In the genomic region with DNA sequence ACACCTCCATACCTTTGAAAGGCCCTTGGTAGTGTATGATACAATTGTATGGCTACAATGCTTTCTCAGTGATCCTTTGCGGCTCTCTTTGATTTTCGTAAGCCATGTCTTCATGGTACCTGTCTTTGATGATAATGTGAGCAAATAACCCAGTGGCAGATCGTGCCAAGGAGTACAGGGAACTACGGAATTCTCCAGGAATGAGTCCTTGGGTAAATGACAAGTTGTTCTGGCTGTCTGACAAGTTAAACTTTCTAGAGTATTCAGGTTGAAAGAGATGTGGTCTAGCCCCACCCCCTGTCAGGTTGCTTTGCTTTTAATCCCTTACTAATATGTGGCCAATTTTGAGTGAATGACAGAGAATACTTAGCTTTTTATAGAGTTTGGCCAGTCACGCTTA, we compare ENCODE assay signal across 8 mouse cellular contexts. TPM values are rescaled to one million over a fixed set of nuclear protein-coding genes. Genes with fewer than 3 reads are reported as not detected.
DNase-seq lines count a peak whose midpoint lies in the region; ATAC-seq and TF ChIP-seq lines count a peak whose summit lies in the region.

No protein-coding gene starts in this region.

- H3ac ChIP-seq in C2C12 (ENCODE audit: control insufficient read depth, insufficient read length, low read depth), result no peak overlapping the region

- no peaks in the 10 kb centered on the region for H3K9me3 ChIP-seq in hindbrain, embryonic 13.5 days
- no peaks in the 10 kb centered on the region for H3K9me3 ChIP-seq in lung, embryonic 14.5 days (ENCODE audit: low read depth, low read length)

- ATAC-seq in hindbrain, embryonic 13.5 days (ENCODE audit: low FRiP score), result no peak
- no peak for ATAC-seq in lung, embryonic 14.5 days (ENCODE audit: insufficient read depth)

- peaks cover 42% of the 10 kb centered on the region for H3K79me2 ChIP-seq in C2C12 (ENCODE audit: control insufficient read depth, insufficient read depth)

- no peaks in the 10 kb centered on the region for H3K36me3 ChIP-seq in C2C12 (ENCODE audit: control insufficient read depth, insufficient read depth)
- H3K36me3 ChIP-seq in hindbrain, embryonic 13.5 days, result no peaks in the 10 kb centered on the region
- no peaks in the 10 kb centered on the region for H3K36me3 ChIP-seq in lung, embryonic 14.5 days (ENCODE audit: insufficient read depth)

- peak overlapping the region; percentile 66 for H3K4me2 ChIP-seq in hindbrain, embryonic 13.5 days
- H3K4me2 ChIP-seq in lung, embryonic 14.5 days, result peak overlapping the region; percentile 76

- H3K9ac ChIP-seq in hindbrain, embryonic 13.5 days, result peak overlapping the region; percentile 83
- peak overlapping the region; percentile 75; the same call in 1 of the 2 replicates for H3K9ac ChIP-seq in lung, embryonic 14.5 days

- no peaks in the 10 kb centered on the region for H3K27me3 ChIP-seq in C2C12 (ENCODE audit: control insufficient read depth, insufficient read depth, insufficient read length)
- no peaks in the 10 kb centered on the region for H3K27me3 ChIP-seq in hindbrain, embryonic 13.5 days
- H3K27me3 ChIP-seq in lung, embryonic 14.5 days (ENCODE audit: insufficient read depth, low read length), result no peaks in the 10 kb centered on the region

- peaks cover 23% of the 10 kb centered on the region for H3K79me3 ChIP-seq in C2C12 (ENCODE audit: low read depth)

- H3K4me1 ChIP-seq in hindbrain, embryonic 13.5 days (replicated peaks), result peaks cover 20% of the 10 kb centered on the region
- peaks cover 7% of the 10 kb centered on the region; the same call in 1 of the 2 replicates for H3K4me1 ChIP-seq in lung, embryonic 14.5 days (ENCODE audit: insufficient read depth)

- peak overlapping the region; percentile 85 for H3K4me3 ChIP-seq in C2C12 (ENCODE audit: insufficient read depth, poor library complexity, severe bottlenecking)
- H3K4me3 ChIP-seq in hindbrain, embryonic 13.5 days, result peak overlapping the region; percentile 83
- peak overlapping the region; percentile 70 for H3K4me3 ChIP-seq in lung, embryonic 14.5 days (ENCODE audit: low read depth, low read length)

- no peak overlapping the region for H3K27ac ChIP-seq in hindbrain, embryonic 13.5 days
- H3K27ac ChIP-seq in lung, embryonic 14.5 days (ENCODE audit: low read depth), result 0 out of 2 replicates have a peak overlapping the region, but pooled peaks have one; percentile 2

- peak; percentile 18 for DNase-seq in adrenal gland, adult 8-10 months
- DNase-seq in adrenal gland, adult 18-20 months (ENCODE audit: low spot score in 2 of 2), result no peak
- peak; percentile 68 for DNase-seq in lung, embryonic 14.5 days
- no peak for DNase-seq in gastrocnemius, adult 8-10 months (ENCODE audit: low spot score in 2 of 2)
- DNase-seq in right cerebral cortex, postnatal 25 days, result no peak
- no peak for DNase-seq in urinary bladder, adult 2 months (ENCODE audit: low spot score)

- no peak for TF ChIP-seq CTCF in C2C12 (IDR thresholded peaks at IDR 0.05; ENCODE audit: control insufficient read depth, insufficient read depth, insufficient read length)
- no peak for TF ChIP-seq CTCF in lung, embryonic 14.5 days (IDR thresholded peaks at IDR 0.05; ENCODE audit: low read depth)

- WGBS in hindbrain, embryonic 13.5 days, result 79% methylated on average over 5 of the region's 5 CpGs
- WGBS in lung, embryonic 14.5 days, result 51% methylated on average over 5 of the region's 5 CpGs

TF ChIP-seq in C2C12, 6 proteins besides CTCF, POLR2A, EP300 and RAD21:
- TF ChIP-seq FOSL1 (IDR thresholded peaks at IDR 0.05; ENCODE audit: insufficient read depth, low read length, poor library complexity, severe bottlenecking) (no peak), CEBPB (IDR thresholded peaks at IDR 0.05; ENCODE audit: low read depth) (no peak), MYOD1 (IDR thresholded peaks at IDR 0.05; ENCODE audit: control insufficient read depth, insufficient read length, low read depth) (no peak), MAX (IDR thresholded peaks at IDR 0.05) (no peak), USF1 (IDR thresholded peaks at IDR 0.05; ENCODE audit: low read depth) (no peak), MYOG (IDR thresholded peaks at IDR 0.05; ENCODE audit: control insufficient read depth, extremely low read depth, insufficient read length) (no peak)

RNA-seq across cellular contexts. Expression of a gene that starts 1.2 kb away (rescaled TPM):
- 100 to 1,000 TPM; 229 to 290 (median 261) TPM for total RNA-seq in adrenal gland, adult 8-10 months (2022)
- total RNA-seq in adrenal gland, adult 18-20 months (2021), result 100 to 1,000 TPM; 306 to 408 TPM
- 51.9 TPM for polyA plus RNA-seq in C2C12 (2012; fragmentation: generic; extraction: Trizol)
- polyA plus RNA-seq in hindbrain, embryonic 13.5 days (2015; fragmentation: Nextera tagmentation; extraction: Ambion mirVana), result 63.0 and 64.3 TPM in 2 replicates
- 57.3 and 58.9 TPM in 2 replicates for polyA plus RNA-seq in lung, embryonic 14.5 days (2014; fragmentation: Nextera tagmentation; extraction: Ambion mirVana)
- 10 to 100 TPM; 72.7 to 85.9 (median 82.5) TPM for total RNA-seq in gastrocnemius, adult 8-10 months (2022)
- 133 and 134 TPM in 2 replicates for polyA plus RNA-seq in urinary bladder, adult 2 months (2012; rRNA removed)

RNA-seq across cellular contexts. Expression of a gene that starts 1.3 kb away (rescaled TPM):
- 1 to 10 TPM in 3 of 4 experiments, under 1 TPM in 1; 0.99 to 2.1 (median 1.1) TPM for total RNA-seq in adrenal gland, adult 8-10 months (2022)
- 1 to 10 TPM; 2.5 to 2.6 TPM for total RNA-seq in adrenal gland, adult 18-20 months (2021)
- 0.05 TPM for polyA plus RNA-seq in C2C12 (2012; fragmentation: generic; extraction: Trizol)
- 0.55 and 0.58 TPM in 2 replicates for polyA plus RNA-seq in hindbrain, embryonic 13.5 days (2015; fragmentation: Nextera tagmentation; extraction: Ambion mirVana)
- 0.17 and 0.51 TPM in 2 replicates for polyA plus RNA-seq in lung, embryonic 14.5 days (2014; fragmentation: Nextera tagmentation; extraction: Ambion mirVana)
- total RNA-seq in gastrocnemius, adult 8-10 months (2022), result 1 to 10 TPM in 3 of 4 experiments, under 1 TPM in 1; 0.85 to 2.0 (median 1.2) TPM
- 3.1 TPM in 2 replicates for polyA plus RNA-seq in urinary bladder, adult 2 months (2012; rRNA removed)

Comparison
In these comparisons a context has a peak if more than half of its experiments do, and no peak if none do; other contexts are left out.
1. DNase-seq: peak in adrenal gland, adult 8-10 months (single experiment) and lung, embryonic 14.5 days (single experiment); none in adrenal gland, adult 18-20 months (0 of 2), gastrocnemius, adult 8-10 months (0 of 2), right cerebral cortex, postnatal 25 days (single experiment) and urinary bladder, adult 2 months (single experiment).
2. Peak in every context shown above with its lines, with median percentiles within 50 percentile points of each other: H3K4me3 ChIP-seq.